Mouse (Mus musculus) forebrain, embryonic 13.5 days (tissue): ENCODE data around the gene Pygm. TPM values are rescaled to one million over a fixed set of nuclear protein-coding genes. Genes with fewer than 3 reads are reported as not detected.

Experiments
- ATAC-seq: fragments of 200-750 bp; cut with Nextera tagmentation; 2 replicates; pipeline ENCODE4 v1.8.0; 2017
- H3K27ac ChIP-seq: fragments of 300-500 bp; sonication (generic); 2 replicates; pipeline ENCODE4 v1.5.1; 2015; ENCODE audit warnings: inconsistent platforms, mild to moderate bottlenecking, moderate library complexity
- H3K27me3 ChIP-seq: fragments of 300-500 bp; sonication (generic); 2 replicates; pipeline ENCODE4 v1.6.1; 2015; ENCODE audit warnings: mild to moderate bottlenecking, inconsistent platforms
- H3K36me3 ChIP-seq: fragments of 300-500 bp; sonication (generic); 2 replicates; pipeline ENCODE4 v1.6.1; 2015; ENCODE audit warnings: mild to moderate bottlenecking, inconsistent platforms; ENCODE audit not compliant: poor library complexity, severe bottlenecking
- H3K4me1 ChIP-seq: fragments of 300-500 bp; sonication (generic); 2 replicates; pipeline ENCODE4 v1.6.1; 2015; ENCODE audit warnings: inconsistent platforms
- H3K4me2 ChIP-seq: fragments of 300-500 bp; sonication (generic); 2 replicates; pipeline ENCODE4 v1.6.1; 2015; ENCODE audit warnings: inconsistent platforms, mild to moderate bottlenecking, moderate library complexity
- H3K4me3 ChIP-seq: fragments of 300-500 bp; sonication (generic); 2 replicates; pipeline ENCODE4 v1.5.1; 2015; ENCODE audit warnings: mild to moderate bottlenecking, inconsistent platforms
- H3K9ac ChIP-seq: fragments of 300-500 bp; sonication (generic); 2 replicates; pipeline ENCODE4 v1.6.1; 2015; ENCODE audit warnings: mild to moderate bottlenecking, inconsistent platforms
- H3K9me3 ChIP-seq: fragments of 300-500 bp; sonication (generic); replicated peaks from 2 replicates; pipeline ENCODE4 v1.6.1; 2016; ENCODE audit warnings: inconsistent platforms
- WGBS: fragments of 180-500 bp; shearing (Covaris S2); methylation state at CpG from one replicate; pipeline ENCODE4 v1.1.7; 2015; 5-methylcytosine and 5-hydroxymethylcytosine counted together
- microRNA-seq: library from miRNA; unstranded; fragments of <30 nt; microRNA quantifications from one replicate; pipeline ENCODE4, GENCODE M21; 2016
- polyA plus RNA-seq: library from polyadenylated mRNA; unstranded; fragments of >200 nt; fragmentation: Nextera tagmentation; extraction: Ambion mirVana; gene quantifications from 2 replicates; pipeline ENCODE4 v1.2.1, GENCODE M21; 2015

Gene Pygm
- polyA plus RNA-seq, 1 experiment from 2014 or later = 2.0 TPM

DNA sequence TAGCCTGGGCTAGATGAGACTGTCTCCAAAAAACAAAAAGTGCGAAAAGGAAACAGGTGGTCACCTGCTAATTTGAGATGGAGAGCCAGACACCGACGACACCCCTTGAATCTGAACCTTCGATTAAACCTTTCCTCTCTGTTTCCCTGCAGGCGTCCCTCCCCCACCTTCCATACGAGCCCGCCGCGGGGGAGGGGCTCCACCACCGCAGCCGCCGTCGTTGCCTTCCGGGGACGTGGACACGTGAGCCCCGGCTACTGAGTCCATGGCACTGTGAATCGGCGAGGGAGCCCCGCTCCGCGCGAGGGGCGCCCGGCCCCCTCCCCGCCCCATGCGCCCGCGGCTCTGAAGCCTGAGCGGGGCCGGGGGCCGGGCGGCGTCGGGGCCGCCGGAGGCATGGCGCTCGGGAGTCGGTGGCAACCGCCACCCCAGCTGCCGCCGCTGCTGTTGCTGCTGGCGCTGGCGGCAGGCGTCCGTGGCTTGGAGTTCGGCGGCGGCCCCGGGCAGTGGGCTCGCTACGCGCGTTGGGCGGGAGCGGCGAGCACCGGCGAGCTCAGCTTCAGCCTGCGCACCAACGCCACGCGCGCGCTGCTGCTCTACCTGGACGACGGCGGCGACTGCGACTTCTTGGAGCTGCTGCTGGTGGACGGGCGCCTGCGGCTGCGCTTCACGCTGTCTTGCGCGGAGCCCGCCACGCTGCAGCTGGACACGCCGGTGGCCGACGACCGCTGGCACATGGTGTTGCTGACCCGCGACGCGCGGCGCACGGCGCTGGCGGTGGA lies 43.6 kb downstream of the Pygm start:
- H3K27me3 ChIP-seq = peaks cover 55% of the 10 kb centered on the region
- H3K4me3 ChIP-seq = peak overlapping the region; percentile 36
- H3K36me3 ChIP-seq = peaks cover 8% of the 10 kb centered on the region; the same call in 1 of the 2 replicates
- peaks cover 86% of the 10 kb centered on the region for H3K4me1 ChIP-seq
- H3K27ac ChIP-seq = peak overlapping the region; percentile 54
- peak; percentile 14; the same call in 1 of the 2 replicates for ATAC-seq
- H3K9me3 ChIP-seq = no peaks in the 10 kb centered on the region
- WGBS = 2% methylated on average over 71 of the region's 94 CpGs
- peak overlapping the region; percentile 62 for H3K4me2 ChIP-seq
- H3K9ac ChIP-seq = peak overlapping the region; percentile 43

DNA sequence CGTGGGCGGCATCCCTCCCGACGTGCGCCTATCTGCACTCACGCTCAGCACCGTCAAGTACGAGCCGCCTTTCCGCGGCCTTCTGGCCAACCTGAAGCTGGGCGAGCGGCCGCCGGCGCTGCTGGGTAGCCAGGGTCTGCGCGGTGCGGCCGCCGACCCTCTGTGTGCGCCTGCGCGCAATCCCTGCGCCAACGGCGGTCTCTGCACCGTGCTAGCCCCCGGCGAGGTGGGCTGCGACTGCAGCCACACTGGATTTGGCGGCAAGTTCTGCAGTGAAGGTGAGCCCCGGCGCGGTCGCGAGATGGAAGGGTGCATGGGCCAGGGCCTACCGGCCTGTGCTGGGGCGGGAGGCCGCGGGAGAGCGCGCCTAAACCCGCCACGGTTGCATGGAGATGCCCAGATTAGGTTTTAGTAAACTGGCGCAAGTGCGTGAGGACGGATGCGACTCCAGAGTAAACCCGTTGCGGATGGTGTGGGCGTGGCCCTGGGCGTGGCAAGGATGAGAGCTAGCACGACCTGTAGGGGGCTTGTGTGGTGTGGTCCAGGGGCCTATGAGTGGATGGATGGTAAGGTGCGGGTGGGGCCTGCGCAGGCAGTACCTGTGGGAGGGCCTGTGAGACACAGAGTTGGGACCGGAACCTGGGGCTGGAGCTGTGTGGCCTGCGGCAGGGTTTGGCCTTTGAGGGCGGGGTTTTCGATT lies 44.5 kb downstream of the Pygm start:
- Histone ChIP-seq H3K27ac (no peak overlapping the region), H3K4me2 (peak overlapping the region; percentile 62), H3K9ac (peak overlapping the region; percentile 43), H3K27me3 (peaks cover 54% of the 10 kb centered on the region), H3K36me3 (peaks cover 8% of the 10 kb centered on the region; the same call in 1 of the 2 replicates), H3K4me1 (peaks cover 84% of the 10 kb centered on the region), H3K9me3 (no peaks in the 10 kb centered on the region), H3K4me3 (peak overlapping the region; percentile 36)
- peak; percentile 54 for ATAC-seq
- under 1% methylated on average over 60 of the region's 60 CpGs for WGBS

- Histone ChIP-seq H3K9ac (no peak overlapping the region), H3K27ac (peak overlapping the region; percentile 21; the same call in 1 of the 2 replicates), H3K36me3 (no peaks in the 10 kb centered on the region), H3K9me3 (no peaks in the 10 kb centered on the region), H3K27me3 (no peaks in the 10 kb centered on the region), H3K4me2 (no peak overlapping the region), H3K4me1 (peaks cover 61% of the 10 kb centered on the region), H3K4me3 (no peak overlapping the region)
- WGBS = 73% methylated on average over 10 of the region's 10 CpGs
- ATAC-seq = no peak
These were observed 58.8 kb downstream of the Pygm start for GRCm38 (mm10) chr19:6443016-6443415.

DNA sequence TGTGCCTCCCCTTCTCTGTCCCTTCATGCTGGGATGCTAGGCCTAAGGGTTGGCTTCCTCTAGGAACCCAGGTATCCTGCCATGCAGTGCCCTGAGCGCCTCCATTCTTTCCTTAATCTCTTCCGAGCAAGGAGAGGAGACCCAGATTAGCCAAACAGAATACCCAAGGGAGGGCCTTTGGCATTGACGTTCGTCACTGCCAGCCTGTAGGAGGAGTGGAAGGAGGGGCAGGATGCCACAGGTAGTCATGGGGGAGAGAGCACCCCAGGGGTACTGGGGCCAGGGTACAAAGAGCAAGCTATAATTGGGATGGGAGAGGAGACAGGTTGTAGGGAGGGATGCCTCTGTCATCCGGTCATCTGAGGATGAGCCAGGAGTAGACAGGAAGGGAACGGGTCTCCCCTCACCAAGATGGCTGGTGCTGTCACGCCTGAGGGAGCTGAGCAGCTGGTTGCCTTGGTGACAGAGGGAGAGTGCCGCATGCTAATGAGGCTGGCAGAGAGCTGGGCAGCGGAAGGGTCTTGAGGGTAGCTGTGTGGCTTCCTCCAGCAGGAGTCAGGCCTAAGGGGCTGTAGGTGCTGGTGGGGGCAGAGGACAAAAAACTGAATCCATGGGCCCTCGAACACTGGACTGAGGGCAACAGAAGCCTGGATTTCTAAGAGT lies 61.7 kb downstream of the Pygm start:
- H3K9ac ChIP-seq = peak overlapping the region; percentile 51
- H3K4me1 ChIP-seq = peaks cover 64% of the 10 kb centered on the region
- WGBS = 3% methylated on average over 10 of the region's 10 CpGs
- peak overlapping the region; percentile 77 for H3K27ac ChIP-seq
- H3K4me2 ChIP-seq = peak overlapping the region; percentile 54
- no peaks in the 10 kb centered on the region for H3K9me3 ChIP-seq
- peak; percentile 92 for ATAC-seq
- H3K27me3 ChIP-seq = no peaks in the 10 kb centered on the region
- peak overlapping the region; percentile 18 for H3K4me3 ChIP-seq
- H3K36me3 ChIP-seq = no peaks in the 10 kb centered on the region

- H3K4me2 ChIP-seq = peak overlapping the region; percentile 54
- H3K36me3 ChIP-seq = no peaks in the 10 kb centered on the region
- 0 out of 2 replicates have a peak, but pooled peaks have one; percentile 1 for ATAC-seq
- no peaks in the 10 kb centered on the region for H3K27me3 ChIP-seq
- 48% methylated on average over 7 of the region's 7 CpGs for WGBS
- peaks cover 73% of the 10 kb centered on the region for H3K4me1 ChIP-seq
- peak overlapping the region; percentile 77 for H3K27ac ChIP-seq
- H3K9me3 ChIP-seq = no peaks in the 10 kb centered on the region
- peak overlapping the region; percentile 51 for H3K9ac ChIP-seq
- H3K4me3 ChIP-seq = no peak overlapping the region
These were observed 62.7 kb downstream of the Pygm start for GRCm38 (mm10) chr19:6446736-6447437.

Small RNAs within 50 kb of the gene (microRNA-seq; reads per million reads assigned to microRNA genes)
- gene Mir6989 = not detected

Other genes starting within 250 kb of the Pygm start
- gene Batf2, start 243.4 kb upstream of the Pygm start, polyA plus RNA-seq = not detected in 2 replicates
- gene Arl2, start 242.9 kb upstream of the Pygm start, polyA plus RNA-seq = 86.1 and 87.1 TPM in 2 replicates
- not detected in 2 replicates for gene Majin, start 200.0 kb upstream of the Pygm start, polyA plus RNA-seq
- 0.31 TPM in 1 of 2 replicates, not detected in the other for gene Gpha2, start 158.0 kb upstream of the Pygm start, polyA plus RNA-seq
- gene Ppp2r5b, start 148.5 kb upstream of the Pygm start, polyA plus RNA-seq = 53.7 and 58.8 TPM in 2 replicates
- 8.9 and 9.7 TPM in 2 replicates for gene Atg2a, start 142.7 kb upstream of the Pygm start, polyA plus RNA-seq
- 74.3 and 75.6 TPM in 2 replicates for gene Ehd1, start 107.7 kb upstream of the Pygm start, polyA plus RNA-seq
- 0.22 and 0.39 TPM in 2 replicates for gene Cdc42bpg, start 77.9 kb upstream of the Pygm start, polyA plus RNA-seq
- 83.8 and 92.4 TPM in 2 replicates for gene Men1, start 49.4 kb upstream of the Pygm start, polyA plus RNA-seq
- 11.3 and 15.4 TPM in 2 replicates for gene Map4k2, start 43.3 kb upstream of the Pygm start, polyA plus RNA-seq
- gene Sf1, start 20.7 kb upstream of the Pygm start, polyA plus RNA-seq = 134 and 139 TPM in 2 replicates
- gene Rasgrp2, start 14.9 kb downstream of the Pygm start, polyA plus RNA-seq = 21.1 and 25.1 TPM in 2 replicates
- 16.9 and 18.1 TPM in 2 replicates for gene Nrxn2, start 34.3 kb downstream of the Pygm start, polyA plus RNA-seq
- not detected in 2 replicates for gene Slc22a12, start 158.6 kb downstream of the Pygm start, polyA plus RNA-seq